Mouse (Mus musculus) kidney, postnatal 0 days (tissue): ENCODE measurements at regions not wholly inside any gene's neighbourhood (a gene's known extent, or its start where the extent isn't known, plus 50 kb on each side); places are given as distances from the start of the nearest gene placed in this dataset.

Source experiments
- ATAC-seq: fragments of 200-750 bp; cut with Nextera tagmentation; replicated peaks from 2 replicates; pipeline ENCODE4 v1.8.0; 2017; ENCODE audit warnings: low read depth, moderate number of reproducible peaks, moderate TSS enrichment, moderate library complexity; ENCODE audit not compliant: low FRiP score
- DNase-seq: peaks from one replicate; pipeline ENCODE4 v3.0.0-alpha.2; 2016; ENCODE audit warnings: low spot score
- H3K27ac ChIP-seq: fragments of 300-500 bp; sonication (generic); 2 replicates; pipeline ENCODE4 v1.5.1; 2014; ENCODE audit warnings: mild to moderate bottlenecking
- H3K27me3 ChIP-seq: fragments of 300-500 bp; sonication (generic); 2 replicates; pipeline ENCODE4 v1.6.1; 2014; ENCODE audit warnings: low read length, mixed read lengths; ENCODE audit not compliant: insufficient read depth
- H3K36me3 ChIP-seq: fragments of 300-500 bp; sonication (generic); 2 replicates; pipeline ENCODE4 v1.6.1; 2014; ENCODE audit warnings: low read length, mixed read lengths; ENCODE audit not compliant: insufficient read depth
- H3K4me1 ChIP-seq: fragments of 300-500 bp; sonication (generic); replicated peaks from 2 replicates; pipeline ENCODE4 v1.6.1; 2014; ENCODE audit warnings: antibody characterized with exemption, low read length, mixed read lengths; ENCODE audit not compliant: insufficient read depth
- H3K4me2 ChIP-seq: fragments of 300-500 bp; sonication (generic); 2 replicates; pipeline ENCODE4 v1.6.1; 2014; ENCODE audit warnings: mild to moderate bottlenecking, low read length, moderate library complexity, mixed read lengths
- H3K4me3 ChIP-seq: fragments of 300-500 bp; sonication (generic); replicated peaks from 2 replicates; pipeline ENCODE4 v1.5.1; 2014; ENCODE audit warnings: low read depth, low read length
- H3K9ac ChIP-seq: fragments of 300-500 bp; sonication (generic); 2 replicates; pipeline ENCODE4 v1.6.1; 2014; ENCODE audit warnings: low read depth, low read length
- H3K9me3 ChIP-seq: fragments of 300-500 bp; sonication (generic); replicated peaks from 2 replicates; pipeline ENCODE4 v1.6.1; 2016; ENCODE audit warnings: low read length, inconsistent platforms, mixed read lengths
- CTCF ChIP-seq: IDR thresholded peaks from 2 replicates; pipeline ENCODE4 v1.5.1; 2016; ENCODE audit warnings: antibody characterized with exemption, low read depth, mild to moderate bottlenecking, moderate library complexity
- WGBS: fragments of 180-500 bp; shearing (Covaris S2); extraction: QIAGEN DNeasy Blood & Tissue Kit; methylation state at CpG from one replicate; pipeline ENCODE4 v1.1.7; 2014; 5-methylcytosine and 5-hydroxymethylcytosine counted together

GRCm38 (mm10) chr13:111996910-111997309 lies 188.1 kb upstream of the Map3k1 start:
- no peak for TF ChIP-seq CTCF
- 0 out of 2 replicates have a peak, but pooled peaks have one; percentile 54 for ATAC-seq
- no peaks in the 10 kb centered on the region for H3K27me3 ChIP-seq
- peaks cover 9% of the 10 kb centered on the region; the same call in 1 of the 2 replicates for H3K4me1 ChIP-seq
- H3K36me3 ChIP-seq, result no peaks in the 10 kb centered on the region
- no peak overlapping the region for H3K27ac ChIP-seq
- H3K9me3 ChIP-seq, result no peaks in the 10 kb centered on the region
- no peak for DNase-seq
- no peak overlapping the region for H3K4me3 ChIP-seq
- H3K4me2 ChIP-seq, result no peak overlapping the region
- no peak overlapping the region for H3K9ac ChIP-seq
- 44% methylated on average over 11 of the region's 11 CpGs for whole genome bisulfite sequencing

DNA sequence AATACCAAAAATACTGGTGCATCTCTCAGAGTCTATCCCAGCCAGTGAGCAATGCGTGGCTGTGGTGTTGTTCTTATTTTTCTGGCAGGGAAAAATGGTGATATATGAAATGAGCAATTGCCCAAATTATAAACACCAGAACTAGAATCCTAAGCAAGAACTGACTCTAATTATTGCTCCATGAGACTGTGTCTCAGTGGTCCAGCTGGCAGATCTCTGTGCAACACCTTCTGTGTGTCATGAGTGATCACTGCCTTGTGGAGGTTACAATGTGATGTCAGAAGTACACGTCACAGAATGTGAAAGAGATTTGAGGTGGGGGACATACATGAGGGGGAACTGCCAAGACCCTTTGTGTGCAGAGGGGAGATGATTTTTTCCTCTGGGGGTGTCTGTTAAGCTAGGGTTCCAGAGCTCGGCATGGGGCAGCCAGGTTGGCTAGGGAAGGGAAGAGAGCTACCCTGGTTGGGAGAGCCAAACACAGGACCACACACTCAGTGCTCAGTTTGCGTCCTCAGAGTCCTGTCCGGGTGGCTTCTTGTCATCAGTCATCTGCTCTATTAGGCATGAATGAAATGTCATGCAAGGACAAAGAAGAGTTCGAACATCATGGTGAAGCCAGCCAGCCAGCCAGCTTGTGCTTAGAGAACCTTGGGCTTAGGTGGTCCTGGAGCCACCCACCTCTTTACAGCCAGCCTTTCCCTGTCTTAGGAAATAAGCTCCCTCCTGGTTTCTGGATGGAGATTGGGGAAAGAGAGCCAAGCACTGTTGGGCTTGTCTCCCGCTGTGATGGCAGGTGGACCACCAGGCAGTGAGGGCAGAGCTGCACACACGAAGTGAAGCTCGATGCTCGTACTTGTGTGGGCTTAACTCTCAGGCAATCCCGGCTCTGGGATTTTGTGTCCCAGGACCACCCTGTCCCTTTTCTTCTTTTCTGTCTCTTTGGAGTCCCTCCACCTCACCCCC lies 189.5 kb upstream of the Map3k1 start:
- no peak overlapping the region for H3K4me3 ChIP-seq
- peaks cover 15% of the 10 kb centered on the region; the same call in 1 of the 2 replicates for H3K4me1 ChIP-seq
- H3K9me3 ChIP-seq, result no peaks in the 10 kb centered on the region
- no peak overlapping the region for H3K9ac ChIP-seq
- H3K36me3 ChIP-seq, result no peaks in the 10 kb centered on the region
- H3K4me2 ChIP-seq, result no peak overlapping the region
- H3K27ac ChIP-seq, result no peak overlapping the region
- WGBS, result 85% methylated on average over 11 of the region's 11 CpGs
- DNase-seq (no peak), ATAC-seq (no peak)
- H3K27me3 ChIP-seq, result no peaks in the 10 kb centered on the region
- no peak for TF ChIP-seq CTCF

DNA sequence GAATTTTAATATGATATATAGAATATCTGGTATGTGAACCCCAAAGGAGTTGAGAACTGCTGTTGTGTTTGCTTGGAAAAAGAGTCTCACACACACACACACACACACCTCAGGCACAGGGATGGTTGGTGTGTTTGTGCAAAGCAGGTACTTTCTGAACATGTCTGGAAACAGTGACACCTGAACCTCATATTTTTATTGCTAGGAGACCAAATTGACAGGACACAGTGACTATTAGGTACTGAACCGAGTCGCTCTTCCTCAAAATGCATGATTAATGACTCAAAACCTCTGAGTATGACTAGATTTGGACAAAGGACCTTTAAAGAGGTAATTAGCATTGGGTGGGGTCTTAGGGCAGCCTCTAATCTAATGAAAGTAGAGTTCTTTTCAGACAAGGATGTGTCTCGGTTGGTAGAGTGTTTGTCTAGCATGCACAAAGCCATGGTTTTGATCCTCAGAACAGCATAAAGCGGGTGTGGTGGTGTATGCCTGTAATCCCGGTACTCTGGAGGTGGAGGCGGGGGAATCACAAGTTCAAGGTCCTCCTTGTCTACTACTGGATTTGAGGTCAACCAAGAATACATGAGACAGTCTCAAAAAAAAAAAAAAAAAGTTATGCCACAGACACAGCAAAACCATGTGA lies 191.0 kb upstream of the Map3k1 start:
- Histone ChIP-seq H3K27ac (no peak overlapping the region), H3K9ac (no peak overlapping the region), H3K36me3 (no peaks in the 10 kb centered on the region), H3K27me3 (no peaks in the 10 kb centered on the region), H3K4me3 (no peak overlapping the region), H3K4me1 (peaks cover 20% of the 10 kb centered on the region; the same call in 1 of the 2 replicates), H3K4me2 (no peak overlapping the region), H3K9me3 (no peaks in the 10 kb centered on the region)
- no peak for TF ChIP-seq CTCF
- 93% methylated on average over 6 of the region's 6 CpGs for WGBS
- ATAC-seq (no peak), DNase-seq (no peak)

GRCm38 (mm10) chr13:112000293-112000665 lies 191.5 kb upstream of the Map3k1 start:
- DNase-seq (no peak), ATAC-seq (no peak)
- WGBS, result 63% methylated on average over 6 of the region's 6 CpGs
- H3K36me3 ChIP-seq, result no peaks in the 10 kb centered on the region
- 0 out of 2 replicates have a peak, but pooled peaks have one; percentile 4 for TF ChIP-seq CTCF
- H3K9ac ChIP-seq, result no peak overlapping the region
- no peak overlapping the region for H3K4me3 ChIP-seq
- H3K27me3 ChIP-seq, result no peaks in the 10 kb centered on the region
- no peaks in the 10 kb centered on the region for H3K9me3 ChIP-seq
- no peak overlapping the region for H3K4me2 ChIP-seq
- H3K4me1 ChIP-seq, result peaks cover 20% of the 10 kb centered on the region; the same call in 1 of the 2 replicates
- no peak overlapping the region for H3K27ac ChIP-seq

DNA sequence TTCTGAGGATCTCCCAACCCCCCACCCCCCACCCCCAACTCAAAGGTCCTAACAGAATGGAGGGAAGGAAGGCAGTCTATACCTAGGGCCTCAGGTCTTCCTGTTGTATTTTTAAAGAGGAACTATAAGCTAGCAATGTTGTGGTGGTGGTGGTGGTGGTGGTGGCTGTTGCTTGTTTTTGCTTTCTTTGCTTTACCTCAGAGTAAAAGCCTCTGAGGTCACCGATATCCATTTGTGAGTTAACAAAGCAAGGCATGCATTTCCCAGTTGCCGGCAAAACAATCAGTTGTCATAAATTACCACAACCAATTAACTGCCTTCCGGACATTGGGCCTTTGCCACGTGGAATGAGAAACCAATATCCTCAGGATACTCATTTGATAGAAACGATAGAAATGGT lies 191.9 kb upstream of the Map3k1 start:
- H3K4me3 ChIP-seq, result no peak overlapping the region
- TF ChIP-seq CTCF, result no peak
- H3K36me3 ChIP-seq, result no peaks in the 10 kb centered on the region
- DNase-seq (no peak), ATAC-seq (no peak)
- 21% methylated on average over 5 of the region's 5 CpGs for WGBS
- no peak overlapping the region for H3K4me2 ChIP-seq
- H3K9me3 ChIP-seq, result no peaks in the 10 kb centered on the region
- H3K27ac ChIP-seq, result no peak overlapping the region
- H3K9ac ChIP-seq, result no peak overlapping the region
- H3K4me1 ChIP-seq, result peaks cover 20% of the 10 kb centered on the region; the same call in 1 of the 2 replicates
- H3K27me3 ChIP-seq, result no peaks in the 10 kb centered on the region

- no peak overlapping the region for H3K4me2 ChIP-seq
- no peaks in the 10 kb centered on the region for H3K36me3 ChIP-seq
- ATAC-seq (no peak), DNase-seq (peak; percentile 47)
- H3K9me3 ChIP-seq, result no peaks in the 10 kb centered on the region
- no peak overlapping the region for H3K4me3 ChIP-seq
- no peak overlapping the region for H3K27ac ChIP-seq
- peaks cover 20% of the 10 kb centered on the region; the same call in 1 of the 2 replicates for H3K4me1 ChIP-seq
- TF ChIP-seq CTCF, result no peak
- no peak overlapping the region for H3K9ac ChIP-seq
- 50% methylated on average over 20 of the region's 20 CpGs for WGBS
- H3K27me3 ChIP-seq, result no peaks in the 10 kb centered on the region
Measured at GRCm38 (mm10) chr13:112001155-112002025, 192.6 kb upstream of the Map3k1 start.
